Mouse (Mus musculus): ENCODE measurements around the gene Gm20738.
"Not testable (repeated sequence)": the region's sequence is repeated elsewhere in the genome, so short reads cannot be mapped to it uniquely, and the experiment has no call there.

Gm20738 gene

GRCm38 (mm10) chrY:37957511-37957910, at the start of gene Gm20738:
Gene Gm20738 (plus strand): TSS chrY:37957811.
- not testable (repeated sequence) for DNase-seq
